Mouse (Mus musculus): ENCODE measurements around the gene Enpp1. TPM values are rescaled to one million over a fixed set of nuclear protein-coding genes. Genes with fewer than 3 reads are reported as not detected.

Enpp1 gene
- polyA plus RNA-seq, 1 experiment from 2014 or later = 1.9 TPM

DNA sequence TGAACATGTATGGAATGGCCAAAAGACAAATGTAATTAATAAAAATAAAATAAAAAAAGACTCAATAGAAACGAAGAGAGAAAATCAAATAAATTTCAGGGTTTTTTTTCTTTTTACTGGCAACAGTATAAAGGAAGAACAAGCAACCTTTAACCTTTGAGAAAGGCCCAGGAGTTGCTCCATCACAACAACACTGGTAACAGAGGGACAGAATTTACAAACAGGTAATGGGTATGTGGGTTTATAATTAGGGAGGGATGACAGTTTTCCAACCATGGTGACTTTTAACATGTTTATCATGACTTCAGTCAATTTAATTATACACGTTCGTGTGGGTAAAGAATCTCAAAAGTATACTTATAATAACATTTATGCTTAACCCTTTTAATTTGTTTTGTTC, 15.2 kb downstream of the Enpp1 start:
- DNase-seq (ENCODE audit: low spot score) = no peak
- H3K9ac ChIP-seq (ENCODE audit: low read length) = no peak overlapping the region
- no peak overlapping the region for H3K4me3 ChIP-seq (ENCODE audit: low read depth, low read length)
- H3K36me3 ChIP-seq (ENCODE audit: control insufficient read depth, insufficient read depth, low read length) = no peaks in the 10 kb centered on the region
- H3K4me1 ChIP-seq (ENCODE audit: control insufficient read depth, insufficient read depth, low read length) = no peaks in the 10 kb centered on the region
- no peak for ATAC-seq
- no peaks in the 10 kb centered on the region for H3K27me3 ChIP-seq (replicated peaks; ENCODE audit: control insufficient read depth, insufficient read depth, low read length)
- H3K27ac ChIP-seq (ENCODE audit: low read depth, low read length) = no peak overlapping the region
- H3K9me3 ChIP-seq (replicated peaks; ENCODE audit: control insufficient read depth, low read length) = no peaks in the 10 kb centered on the region
- WGBS = 87% methylated on average over 3 of the region's 3 CpGs
- H3K4me2 ChIP-seq (ENCODE audit: low read length) = no peak overlapping the region

DNA sequence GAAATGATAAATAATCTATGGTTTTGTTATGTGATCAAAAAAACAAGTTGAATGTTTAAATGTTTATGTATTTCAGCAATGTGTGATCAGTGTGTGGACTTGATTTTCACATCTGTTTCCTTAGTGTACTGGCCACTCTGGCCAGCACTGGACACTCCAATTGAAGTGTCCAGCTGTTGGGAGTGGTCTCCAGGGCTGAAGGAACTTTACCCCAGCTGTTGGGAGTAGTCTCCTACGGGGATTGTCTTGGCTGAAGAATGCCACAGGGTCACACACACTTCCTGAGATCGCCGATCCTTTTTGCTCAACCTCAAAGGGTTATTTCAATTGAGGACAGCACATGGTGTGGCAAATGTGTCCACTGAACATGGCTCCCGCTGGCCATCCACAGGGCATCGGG, 16.2 kb downstream of the Enpp1 start:
- no peak for DNase-seq (ENCODE audit: low spot score)
- Histone ChIP-seq H3K27me3 (replicated peaks; ENCODE audit: control insufficient read depth, insufficient read depth, low read length) (no peaks in the 10 kb centered on the region), H3K4me1 (ENCODE audit: control insufficient read depth, insufficient read depth, low read length) (no peaks in the 10 kb centered on the region), H3K9ac (ENCODE audit: low read length) (no peak overlapping the region), H3K36me3 (ENCODE audit: control insufficient read depth, insufficient read depth, low read length) (no peaks in the 10 kb centered on the region), H3K4me3 (ENCODE audit: low read depth, low read length) (no peak overlapping the region), H3K27ac (ENCODE audit: low read depth, low read length) (no peak overlapping the region), H3K9me3 (replicated peaks; ENCODE audit: control insufficient read depth, low read length) (no peaks in the 10 kb centered on the region), H3K4me2 (ENCODE audit: low read length) (no peak overlapping the region)
- 76% methylated on average over 5 of the region's 5 CpGs for WGBS
- no peak for ATAC-seq

DNA sequence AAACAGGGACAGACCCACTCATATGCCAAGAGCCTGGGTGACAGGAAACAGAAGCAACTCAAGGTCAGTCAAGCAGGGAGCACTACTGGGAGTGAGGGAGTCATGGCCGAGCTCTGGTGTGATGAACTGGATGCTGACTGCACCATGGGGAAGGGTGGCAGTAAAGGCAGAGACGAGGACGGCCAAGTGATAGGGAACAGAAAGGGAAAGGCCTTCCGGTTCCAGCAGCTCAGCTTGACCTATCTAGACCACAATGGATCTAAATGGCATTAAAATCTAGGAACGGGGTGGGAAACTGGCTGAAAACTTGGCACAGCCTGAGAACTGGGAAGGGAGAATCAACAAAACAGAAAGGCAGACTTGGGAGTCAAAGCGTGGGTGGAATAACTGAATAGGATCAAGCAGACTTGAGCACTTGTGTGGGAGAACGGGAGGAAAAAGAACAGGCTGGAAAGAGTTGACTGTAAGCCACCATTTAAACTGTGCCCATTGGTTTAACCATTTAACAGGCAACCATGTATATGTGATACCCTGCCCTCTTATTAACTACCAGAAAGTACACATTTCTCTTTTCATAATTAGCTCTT, 29.3 kb downstream of the Enpp1 start:
- Histone ChIP-seq H3K9ac (ENCODE audit: low read length) (no peak overlapping the region), H3K4me1 (ENCODE audit: control insufficient read depth, insufficient read depth, low read length) (no peaks in the 10 kb centered on the region), H3K27ac (ENCODE audit: low read depth, low read length) (no peak overlapping the region), H3K9me3 (replicated peaks; ENCODE audit: control insufficient read depth, low read length) (no peaks in the 10 kb centered on the region), H3K4me3 (ENCODE audit: low read depth, low read length) (no peak overlapping the region), H3K36me3 (ENCODE audit: control insufficient read depth, insufficient read depth, low read length) (no peaks in the 10 kb centered on the region), H3K27me3 (replicated peaks; ENCODE audit: control insufficient read depth, insufficient read depth, low read length) (no peaks in the 10 kb centered on the region), H3K4me2 (ENCODE audit: low read length) (no peak overlapping the region)
- DNase-seq (ENCODE audit: low spot score) (no peak), ATAC-seq (no peak)
- 87% methylated on average over 7 of the region's 7 CpGs for WGBS

DNA sequence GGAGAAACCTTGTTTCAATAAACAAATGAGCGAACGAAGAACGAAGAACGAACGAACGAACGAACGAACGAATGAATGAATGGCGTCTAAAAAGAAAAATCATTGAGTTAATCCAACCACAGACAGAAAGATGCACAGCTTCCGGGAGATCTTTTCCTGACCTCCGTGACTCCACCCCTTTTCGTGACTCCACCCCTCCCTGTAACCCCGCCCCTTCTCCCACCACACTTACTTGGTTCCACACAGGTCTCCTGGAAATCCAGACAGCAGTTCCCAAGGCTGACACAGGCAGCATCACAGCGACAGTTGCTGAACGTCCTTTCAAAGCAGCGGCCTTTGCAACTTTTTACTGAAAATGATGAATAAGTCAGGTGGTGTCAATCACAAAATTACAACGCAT, 34.3 kb downstream of the Enpp1 start:
- ATAC-seq = no peak
- H3K9ac ChIP-seq (ENCODE audit: low read length) = no peak overlapping the region
- DNase-seq (ENCODE audit: low spot score) = no peak
- no peaks in the 10 kb centered on the region for H3K9me3 ChIP-seq (replicated peaks; ENCODE audit: control insufficient read depth, low read length)
- no peak overlapping the region for H3K4me3 ChIP-seq (ENCODE audit: low read depth, low read length)
- H3K36me3 ChIP-seq (ENCODE audit: control insufficient read depth, insufficient read depth, low read length) = no peaks in the 10 kb centered on the region
- H3K27me3 ChIP-seq (replicated peaks; ENCODE audit: control insufficient read depth, insufficient read depth, low read length) = no peaks in the 10 kb centered on the region
- no peaks in the 10 kb centered on the region for H3K4me1 ChIP-seq (ENCODE audit: control insufficient read depth, insufficient read depth, low read length)
- WGBS = 91% methylated on average over 18 of the region's 18 CpGs
- no peak overlapping the region for H3K27ac ChIP-seq (ENCODE audit: low read depth, low read length)
- no peak overlapping the region for H3K4me2 ChIP-seq (ENCODE audit: low read length)

DNA sequence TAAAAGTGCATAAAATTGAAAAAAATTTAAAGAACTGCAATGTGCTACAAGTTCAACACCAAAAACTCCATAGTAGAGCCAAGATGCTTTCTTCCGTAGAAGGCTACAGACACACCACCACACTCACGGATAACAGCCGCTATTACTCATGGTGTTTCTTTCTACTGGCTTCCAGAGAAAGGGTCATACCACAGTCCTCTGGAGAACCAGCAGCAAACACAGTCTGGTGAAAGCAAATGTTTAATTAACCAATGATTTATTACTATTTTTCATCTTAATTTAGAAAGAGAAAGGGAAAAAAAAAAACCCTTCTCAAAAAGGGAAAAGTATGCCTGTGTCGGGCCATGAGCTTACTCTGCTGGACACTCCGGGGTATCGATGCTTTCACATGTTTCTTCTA, 37.7 kb downstream of the Enpp1 start:
- ATAC-seq (no peak), DNase-seq (ENCODE audit: low spot score) (no peak)
- Histone ChIP-seq H3K27ac (ENCODE audit: low read depth, low read length) (no peak overlapping the region), H3K4me3 (ENCODE audit: low read depth, low read length) (no peak overlapping the region), H3K27me3 (replicated peaks; ENCODE audit: control insufficient read depth, insufficient read depth, low read length) (no peaks in the 10 kb centered on the region), H3K4me2 (ENCODE audit: low read length) (no peak overlapping the region), H3K9ac (ENCODE audit: low read length) (no peak overlapping the region), H3K9me3 (replicated peaks; ENCODE audit: control insufficient read depth, low read length) (no peaks in the 10 kb centered on the region), H3K36me3 (ENCODE audit: control insufficient read depth, insufficient read depth, low read length) (no peaks in the 10 kb centered on the region), H3K4me1 (ENCODE audit: control insufficient read depth, insufficient read depth, low read length) (no peaks in the 10 kb centered on the region)
- 95% methylated on average over 6 of the region's 6 CpGs for WGBS

DNA sequence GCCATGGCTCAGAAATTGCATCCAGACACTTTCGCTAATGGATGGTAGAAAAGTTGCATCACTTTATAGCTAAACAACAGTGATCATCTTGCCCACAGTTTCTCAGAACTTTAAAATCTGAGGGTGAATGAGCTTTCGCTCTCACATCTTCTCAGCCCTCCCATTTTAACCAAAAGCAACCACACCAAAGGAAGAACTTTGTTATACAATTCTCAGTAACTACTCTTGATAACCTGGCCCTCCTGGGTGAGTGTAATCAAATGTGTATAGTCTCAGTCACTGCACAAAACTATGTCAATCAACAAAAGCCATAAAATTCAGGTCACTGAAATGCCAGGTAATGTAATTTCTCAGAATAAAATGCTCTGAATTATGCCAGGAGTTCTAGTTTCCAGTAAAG, 39.0 kb downstream of the Enpp1 start:
- no peak overlapping the region for H3K4me3 ChIP-seq (ENCODE audit: low read depth, low read length)
- no peaks in the 10 kb centered on the region for H3K9me3 ChIP-seq (replicated peaks; ENCODE audit: control insufficient read depth, low read length)
- no peaks in the 10 kb centered on the region for H3K4me1 ChIP-seq (ENCODE audit: control insufficient read depth, insufficient read depth, low read length)
- DNase-seq (ENCODE audit: low spot score) (no peak), ATAC-seq (no peak)
- H3K36me3 ChIP-seq (ENCODE audit: control insufficient read depth, insufficient read depth, low read length) = no peaks in the 10 kb centered on the region
- no peak overlapping the region for H3K27ac ChIP-seq (ENCODE audit: low read depth, low read length)
- no peaks in the 10 kb centered on the region for H3K27me3 ChIP-seq (replicated peaks; ENCODE audit: control insufficient read depth, insufficient read depth, low read length)
- no peak overlapping the region for H3K4me2 ChIP-seq (ENCODE audit: low read length)
- 97% methylated on average over 2 of the region's 2 CpGs for WGBS
- no peak overlapping the region for H3K9ac ChIP-seq (ENCODE audit: low read length)

DNA sequence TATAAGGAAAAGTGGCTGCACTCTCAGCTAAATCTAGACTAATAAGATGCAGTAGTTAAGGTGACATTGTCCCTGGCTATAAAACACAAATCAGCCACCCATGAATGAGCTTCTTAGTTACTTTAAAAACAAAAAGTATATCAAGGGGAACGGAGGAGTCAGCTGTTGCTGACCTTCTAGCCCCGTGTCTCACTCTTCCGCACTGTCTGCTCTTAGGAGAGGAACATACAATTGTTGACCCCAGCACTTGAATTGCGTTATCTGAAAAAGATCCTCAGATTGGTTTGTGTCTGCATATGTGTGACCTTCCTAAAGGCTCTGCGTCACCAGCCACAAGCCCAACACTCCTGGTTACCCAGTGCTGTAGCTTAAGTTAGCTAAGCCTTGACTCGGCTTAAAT, 41.4 kb downstream of the Enpp1 start:
- DNase-seq (ENCODE audit: low spot score) (no peak), ATAC-seq (no peak)
- no peaks in the 10 kb centered on the region for H3K27me3 ChIP-seq (replicated peaks; ENCODE audit: control insufficient read depth, insufficient read depth, low read length)
- H3K9ac ChIP-seq (ENCODE audit: low read length) = no peak overlapping the region
- WGBS = 93% methylated on average over 6 of the region's 6 CpGs
- H3K4me1 ChIP-seq (ENCODE audit: control insufficient read depth, insufficient read depth, low read length) = no peaks in the 10 kb centered on the region
- H3K4me3 ChIP-seq (ENCODE audit: low read depth, low read length) = no peak overlapping the region
- H3K27ac ChIP-seq (ENCODE audit: low read depth, low read length) = no peak overlapping the region
- no peaks in the 10 kb centered on the region for H3K36me3 ChIP-seq (ENCODE audit: control insufficient read depth, insufficient read depth, low read length)
- H3K4me2 ChIP-seq (ENCODE audit: low read length) = no peak overlapping the region
- H3K9me3 ChIP-seq (replicated peaks; ENCODE audit: control insufficient read depth, low read length) = no peaks in the 10 kb centered on the region

DNA sequence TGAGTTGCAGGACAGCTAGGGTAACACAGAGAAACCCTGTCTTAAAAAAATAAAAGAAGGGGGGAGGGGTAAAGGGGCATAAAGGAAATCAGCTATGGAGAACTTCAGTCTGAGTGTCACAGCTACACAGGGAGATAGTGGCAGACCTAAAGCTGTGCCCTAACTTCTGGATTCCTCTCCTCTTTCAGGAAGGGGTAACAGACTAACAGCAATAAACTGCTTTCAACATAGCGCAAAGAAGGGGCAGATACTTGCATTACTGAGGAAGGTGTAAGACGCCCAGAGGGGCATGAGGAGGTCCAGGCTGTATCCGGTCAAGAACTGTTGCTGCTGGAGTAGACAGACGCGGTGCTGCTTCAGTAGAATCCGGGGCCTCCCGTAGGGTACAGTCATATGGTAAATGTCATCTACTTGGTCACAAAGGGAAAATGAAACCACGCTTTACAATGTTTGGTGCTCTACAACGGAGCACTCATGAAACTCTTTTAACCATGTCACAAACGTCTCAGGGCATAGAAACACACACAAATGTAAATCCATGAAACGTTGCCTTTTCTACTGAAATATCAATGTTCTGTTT, 60.9 kb downstream of the Enpp1 start:
- Histone ChIP-seq H3K36me3 (ENCODE audit: control insufficient read depth, insufficient read depth, low read length) (no peaks in the 10 kb centered on the region), H3K9me3 (replicated peaks; ENCODE audit: control insufficient read depth, low read length) (no peaks in the 10 kb centered on the region), H3K27ac (ENCODE audit: low read depth, low read length) (no peak overlapping the region), H3K4me1 (ENCODE audit: control insufficient read depth, insufficient read depth, low read length) (no peaks in the 10 kb centered on the region), H3K27me3 (replicated peaks; ENCODE audit: control insufficient read depth, insufficient read depth, low read length) (no peaks in the 10 kb centered on the region), H3K4me3 (ENCODE audit: low read depth, low read length) (no peak overlapping the region), H3K4me2 (ENCODE audit: low read length) (no peak overlapping the region), H3K9ac (ENCODE audit: low read length) (no peak overlapping the region)
- DNase-seq (ENCODE audit: low spot score) (no peak), ATAC-seq (no peak)
- WGBS = 94% methylated on average over 11 of the region's 11 CpGs

DNA sequence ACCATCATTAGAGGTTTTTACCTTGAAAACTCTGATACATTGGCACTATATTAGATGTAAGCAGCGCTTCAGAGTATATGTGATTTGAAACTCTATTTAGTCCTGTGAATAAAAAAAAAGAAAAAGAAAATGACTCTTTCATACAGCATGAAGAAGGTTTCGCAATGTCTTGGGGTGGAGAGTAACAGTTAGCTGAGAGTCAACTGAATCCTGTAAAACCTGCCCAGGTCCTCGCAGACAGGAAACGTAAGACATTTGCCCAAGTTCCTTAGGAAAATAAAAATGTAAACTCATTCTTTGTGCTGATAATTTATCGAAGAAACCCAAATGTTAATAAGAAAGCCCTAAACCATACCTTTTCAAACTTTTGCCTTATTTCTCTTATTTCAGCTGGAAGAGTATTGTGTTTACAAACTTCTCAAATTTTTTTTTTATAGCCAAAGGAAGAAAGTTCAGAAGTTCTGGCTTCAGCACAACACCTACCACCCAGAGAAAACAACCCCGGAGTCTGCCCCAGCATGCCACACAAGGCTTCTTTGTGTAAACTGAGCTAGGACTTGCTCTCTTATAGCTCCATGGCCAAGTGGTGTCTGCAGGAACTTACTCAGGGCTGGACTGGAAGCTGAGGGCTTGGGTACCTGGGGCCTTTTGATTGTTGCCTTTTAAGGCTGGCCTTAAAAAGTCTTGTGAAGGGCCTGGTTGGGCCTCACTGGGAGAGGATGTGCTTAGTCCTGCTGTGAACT, 63.8 kb downstream of the Enpp1 start:
- Histone ChIP-seq H3K36me3 (ENCODE audit: control insufficient read depth, insufficient read depth, low read length) (no peaks in the 10 kb centered on the region), H3K9me3 (replicated peaks; ENCODE audit: control insufficient read depth, low read length) (no peaks in the 10 kb centered on the region), H3K4me1 (ENCODE audit: control insufficient read depth, insufficient read depth, low read length) (no peaks in the 10 kb centered on the region), H3K4me2 (ENCODE audit: low read length) (no peak overlapping the region), H3K4me3 (ENCODE audit: low read depth, low read length) (no peak overlapping the region), H3K27me3 (replicated peaks; ENCODE audit: control insufficient read depth, insufficient read depth, low read length) (no peaks in the 10 kb centered on the region), H3K9ac (ENCODE audit: low read length) (no peak overlapping the region), H3K27ac (ENCODE audit: low read depth, low read length) (no peak overlapping the region)
- ATAC-seq (no peak), DNase-seq (ENCODE audit: low spot score) (no peak)
- whole genome bisulfite sequencing = 92% methylated on average over 6 of the region's 6 CpGs

Measured in forebrain, embryonic 14.5 days (tissue).